Mouse (Mus musculus) heart, embryonic 11.5 days (tissue): Measurements from ENCODE around the gene Aff3. TPM values are rescaled to one million over a fixed set of nuclear protein-coding genes. Genes with fewer than 3 reads are reported as not detected.

ENCODE experiments used
- ATAC-seq: fragments of 200-750 bp; cut with Nextera tagmentation; replicated peaks from 2 replicates; pipeline ENCODE4 v1.8.0; 2017; ENCODE audit warnings: moderate library complexity; ENCODE audit not compliant: insufficient number of reproducible peaks, low FRiP score, low TSS enrichment
- H3K27ac ChIP-seq: fragments of 300-500 bp; sonication (generic); 2 replicates; pipeline ENCODE4 v1.5.1; 2014; ENCODE audit warnings: mild to moderate bottlenecking, low read depth, low read length
- H3K27me3 ChIP-seq: fragments of 300-500 bp; sonication (generic); 2 replicates; pipeline ENCODE4 v1.6.1; 2014; ENCODE audit warnings: mild to moderate bottlenecking, low read length, mixed read lengths; ENCODE audit not compliant: control insufficient read depth, insufficient read depth
- H3K36me3 ChIP-seq: fragments of 300-500 bp; sonication (generic); 2 replicates; pipeline ENCODE4 v1.6.1; 2014; ENCODE audit warnings: mild to moderate bottlenecking, low read length, moderate library complexity, mixed read lengths; ENCODE audit not compliant: control insufficient read depth, insufficient read depth
- H3K4me1 ChIP-seq: fragments of 300-500 bp; sonication (generic); 2 replicates; pipeline ENCODE4 v1.6.1; 2014; ENCODE audit warnings: low read length; ENCODE audit not compliant: control insufficient read depth, insufficient read depth
- H3K4me2 ChIP-seq: fragments of 300-500 bp; sonication (generic); 2 replicates; pipeline ENCODE4 v1.6.1; 2014; ENCODE audit warnings: mild to moderate bottlenecking, moderate library complexity
- H3K4me3 ChIP-seq: fragments of 300-500 bp; sonication (generic); 2 replicates; pipeline ENCODE4 v1.5.1; 2014; ENCODE audit warnings: low read depth, low read length
- H3K9ac ChIP-seq: fragments of 300-500 bp; sonication (generic); 2 replicates; pipeline ENCODE4 v1.6.1; 2014; ENCODE audit warnings: mild to moderate bottlenecking, low read depth, low read length, moderate library complexity
- H3K9me3 ChIP-seq: fragments of 300-500 bp; sonication (generic); replicated peaks from 2 replicates; pipeline ENCODE4 v1.6.1; 2016; ENCODE audit warnings: low read length; ENCODE audit not compliant: control insufficient read depth
- WGBS: fragments of 180-500 bp; shearing (Covaris S2); extraction: QIAGEN DNeasy Blood & Tissue Kit; methylation state at CpG from one replicate; pipeline ENCODE4 v1.1.7; 2014; ENCODE audit not compliant: insufficient replicate concordance; 5-methylcytosine and 5-hydroxymethylcytosine counted together
- polyA plus RNA-seq: library from polyadenylated mRNA; unstranded; fragments of >200 nt; fragmentation: Nextera tagmentation; extraction: Ambion mirVana; gene quantifications from 2 replicates; pipeline ENCODE4 v1.2.1, GENCODE M21; 2014

The Aff3 gene
- polyA plus RNA-seq, 1 experiment from 2014 or later, result 6.7 TPM

- ATAC-seq, result no peak
- Histone ChIP-seq H3K36me3 (no peaks in the 10 kb centered on the region), H3K4me2 (no peak overlapping the region), H3K27me3 (no peaks in the 10 kb centered on the region), H3K4me1 (peaks cover 12% of the 10 kb centered on the region), H3K9ac (no peak overlapping the region), H3K27ac (no peak overlapping the region), H3K4me3 (no peak overlapping the region), H3K9me3 (no peaks in the 10 kb centered on the region)
- WGBS, result 72% methylated on average over 11 of the region's 11 CpGs
These were observed 62.8 kb downstream of the Aff3 start for GRCm38 (mm10) chr1:38601802-38602508.

DNA sequence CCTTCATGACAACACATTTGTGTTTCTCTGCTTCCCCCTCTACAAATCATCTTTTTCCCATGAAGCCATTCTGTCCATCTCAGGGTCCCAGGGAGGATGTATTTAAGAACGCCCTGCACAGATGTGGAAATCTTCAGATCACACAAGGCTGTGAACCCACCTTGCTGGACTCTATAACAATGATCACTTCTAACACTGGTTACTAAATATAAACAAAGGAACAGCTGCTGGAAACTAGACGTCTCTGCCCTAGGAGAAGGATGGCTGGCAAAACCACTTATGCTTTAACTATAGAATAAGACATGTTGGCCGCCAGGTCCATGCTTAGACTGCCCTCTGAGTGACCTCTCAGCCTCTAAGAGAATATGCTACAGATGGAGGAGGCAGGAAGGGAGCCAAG, 69.4 kb downstream of the Aff3 start:
- Histone ChIP-seq H3K4me1 (peaks cover 15% of the 10 kb centered on the region), H3K4me2 (no peak overlapping the region), H3K27me3 (no peaks in the 10 kb centered on the region), H3K27ac (no peak overlapping the region), H3K9me3 (no peaks in the 10 kb centered on the region), H3K4me3 (no peak overlapping the region), H3K36me3 (no peaks in the 10 kb centered on the region), H3K9ac (no peak overlapping the region)
- no peak for ATAC-seq
- WGBS, result 48% methylated on average over 3 of the region's 3 CpGs

GRCm38 (mm10) chr1:38594766-38595165, 70.0 kb downstream of the Aff3 start:
- WGBS, result 59% methylated on average over 5 of the region's 5 CpGs
- Histone ChIP-seq H3K9me3 (no peaks in the 10 kb centered on the region), H3K4me3 (no peak overlapping the region), H3K36me3 (no peaks in the 10 kb centered on the region), H3K4me1 (peaks cover 14% of the 10 kb centered on the region), H3K4me2 (no peak overlapping the region), H3K27ac (no peak overlapping the region), H3K27me3 (no peaks in the 10 kb centered on the region), H3K9ac (no peak overlapping the region)
- no peak for ATAC-seq

DNA sequence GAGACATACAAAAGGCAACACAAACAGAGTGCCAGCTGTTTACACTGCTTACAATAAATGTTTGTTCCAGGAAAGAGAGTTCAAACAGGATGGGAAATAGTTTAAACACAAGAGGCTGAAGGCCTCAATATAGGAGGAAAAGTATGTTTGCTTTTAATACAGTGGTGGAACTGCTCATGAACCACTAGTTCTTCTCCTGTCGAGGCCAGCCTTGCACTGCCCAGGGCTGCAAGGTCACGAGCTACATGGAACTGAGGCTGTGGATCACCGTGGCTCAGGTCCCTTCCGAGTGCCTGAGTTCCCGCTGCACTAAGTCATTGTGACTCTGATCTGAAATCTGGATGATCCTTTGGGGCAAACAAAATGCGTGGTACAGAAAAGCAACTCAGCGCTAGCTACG, 73.6 kb downstream of the Aff3 start:
- 67% methylated on average over 8 of the region's 8 CpGs for WGBS
- Histone ChIP-seq H3K27ac (no peak overlapping the region), H3K4me2 (no peak overlapping the region), H3K9ac (no peak overlapping the region), H3K4me1 (peaks cover 14% of the 10 kb centered on the region), H3K9me3 (no peaks in the 10 kb centered on the region), H3K27me3 (no peaks in the 10 kb centered on the region), H3K36me3 (no peaks in the 10 kb centered on the region), H3K4me3 (no peak overlapping the region)
- no peak for ATAC-seq

- H3K4me1 ChIP-seq, result peaks cover 3% of the 10 kb centered on the region; the same call in 1 of the 2 replicates
These were observed 76.0 kb downstream of the Aff3 start for GRCm38 (mm10) chr1:38588741-38589140.

GRCm38 (mm10) chr1:38582328-38582727, 82.4 kb downstream of the Aff3 start:
- 70% methylated on average over 9 of the region's 9 CpGs for WGBS
- H3K27ac ChIP-seq, result no peak overlapping the region
- ATAC-seq, result no peak

More at GRCm38 (mm10) chr1:38588741-38589140, 76.0 kb downstream of the Aff3 start:
- 73% methylated on average over 6 of the region's 6 CpGs for WGBS
- ATAC-seq, result no peak
- Histone ChIP-seq H3K27me3 (no peaks in the 10 kb centered on the region), H3K9me3 (no peaks in the 10 kb centered on the region), H3K27ac (no peak overlapping the region), H3K36me3 (no peaks in the 10 kb centered on the region), H3K4me3 (no peak overlapping the region), H3K9ac (no peak overlapping the region), H3K4me2 (no peak overlapping the region)

GRCm38 (mm10) chr1:38580572-38580971, 84.2 kb downstream of the Aff3 start:
- Histone ChIP-seq H3K9ac (no peak overlapping the region), H3K27me3 (no peaks in the 10 kb centered on the region), H3K27ac (no peak overlapping the region), H3K4me2 (no peak overlapping the region), H3K36me3 (no peaks in the 10 kb centered on the region), H3K9me3 (no peaks in the 10 kb centered on the region), H3K4me1 (no peaks in the 10 kb centered on the region), H3K4me3 (no peak overlapping the region)
- no peak for ATAC-seq
- 88% methylated on average over 2 of the region's 2 CpGs for WGBS

More at GRCm38 (mm10) chr1:38582328-38582727, 82.4 kb downstream of the Aff3 start:
- Histone ChIP-seq H3K36me3 (no peaks in the 10 kb centered on the region), H3K4me3 (no peak overlapping the region), H3K4me2 (no peak overlapping the region), H3K9me3 (no peaks in the 10 kb centered on the region), H3K4me1 (no peaks in the 10 kb centered on the region), H3K27me3 (no peaks in the 10 kb centered on the region), H3K9ac (no peak overlapping the region)

- Histone ChIP-seq H3K4me3 (no peak overlapping the region), H3K4me2 (no peak overlapping the region), H3K36me3 (no peaks in the 10 kb centered on the region), H3K27ac (no peak overlapping the region), H3K27me3 (no peaks in the 10 kb centered on the region), H3K4me1 (no peaks in the 10 kb centered on the region), H3K9me3 (no peaks in the 10 kb centered on the region), H3K9ac (no peak overlapping the region)
- ATAC-seq, result no peak
- WGBS, result 50% methylated on average over 5 of the region's 5 CpGs
These were observed 86.4 kb downstream of the Aff3 start for GRCm38 (mm10) chr1:38578339-38578738.

- ATAC-seq, result no peak
- Histone ChIP-seq H3K9ac (no peak overlapping the region), H3K9me3 (no peaks in the 10 kb centered on the region), H3K27me3 (no peaks in the 10 kb centered on the region), H3K4me2 (no peak overlapping the region), H3K4me1 (peaks cover 17% of the 10 kb centered on the region), H3K36me3 (no peaks in the 10 kb centered on the region), H3K27ac (no peak overlapping the region), H3K4me3 (no peak overlapping the region)
- 67% methylated on average over 3 of the region's 3 CpGs for WGBS
These were observed 97.0 kb downstream of the Aff3 start for GRCm38 (mm10) chr1:38567791-38568190.
